Mouse (Mus musculus) heart, embryonic 15.5 days (tissue): Measurements from ENCODE around the gene Fcgrt. TPM values are rescaled to one million over a fixed set of nuclear protein-coding genes. Genes with fewer than 3 reads are reported as not detected.
A peak's percentile ranks its signal among the peaks of the same experiment; 100 is the strongest.
"Not testable (repeated sequence)": the region's sequence is repeated elsewhere in the genome, so short reads cannot be mapped to it uniquely, and the experiment has no call there.

Experiments used
- ATAC-seq: fragments of 200-750 bp; cut with Nextera tagmentation; replicated peaks from 2 replicates; pipeline ENCODE4 v1.8.0; 2017; ENCODE audit warnings: low read depth, moderate TSS enrichment; ENCODE audit not compliant: insufficient number of reproducible peaks, insufficient read depth, low FRiP score
- H3K27ac ChIP-seq: fragments of 300-500 bp; sonication (generic); 2 replicates; pipeline ENCODE4 v1.5.1; 2015; ENCODE audit warnings: mild to moderate bottlenecking, inconsistent platforms
- H3K27me3 ChIP-seq: fragments of 300-500 bp; sonication (generic); 2 replicates; pipeline ENCODE4 v1.6.1; 2015; ENCODE audit warnings: inconsistent platforms
- H3K36me3 ChIP-seq: fragments of 300-500 bp; sonication (generic); 2 replicates; pipeline ENCODE4 v1.6.1; 2015; ENCODE audit warnings: mild to moderate bottlenecking, inconsistent platforms
- H3K4me1 ChIP-seq: fragments of 300-500 bp; sonication (generic); replicated peaks from 2 replicates; pipeline ENCODE4 v1.6.1; 2015; ENCODE audit warnings: inconsistent platforms
- H3K4me2 ChIP-seq: fragments of 300-500 bp; sonication (generic); 2 replicates; pipeline ENCODE4 v1.6.1; 2015; ENCODE audit warnings: inconsistent platforms, mild to moderate bottlenecking, moderate library complexity
- H3K4me3 ChIP-seq: fragments of 300-500 bp; sonication (generic); 2 replicates; pipeline ENCODE4 v1.5.1; 2015; ENCODE audit warnings: mild to moderate bottlenecking, inconsistent platforms
- H3K9ac ChIP-seq: fragments of 300-500 bp; sonication (generic); 2 replicates; pipeline ENCODE4 v1.6.1; 2015; ENCODE audit warnings: mild to moderate bottlenecking, inconsistent platforms
- H3K9me3 ChIP-seq: fragments of 300-500 bp; sonication (generic); replicated peaks from 2 replicates; pipeline ENCODE4 v1.6.1; 2016; ENCODE audit warnings: inconsistent platforms
- WGBS: fragments of 180-500 bp; shearing (Covaris S2); methylation state at CpG from one replicate; pipeline ENCODE4 v1.1.7; 2015; ENCODE audit warnings: mixed read lengths; 5-methylcytosine and 5-hydroxymethylcytosine counted together
- polyA plus RNA-seq: library from polyadenylated mRNA; unstranded; fragments of >200 nt; fragmentation: Nextera tagmentation; extraction: Ambion mirVana; gene quantifications from 2 replicates; pipeline ENCODE4 v1.2.1, GENCODE M21; 2015

Fcgrt gene
- polyA plus RNA-seq, 1 experiment from 2014 or later = 52.5 TPM

GRCm38 (mm10) chr7:45106441-45106840 is 2.8 kb upstream of the Fcgrt start:
- ATAC-seq = no peak
- H3K4me3 ChIP-seq = no peak overlapping the region
- 70% methylated on average over 6 of the region's 6 CpGs for WGBS
- H3K27me3 ChIP-seq = no peaks in the 10 kb centered on the region
- no peak overlapping the region for H3K4me2 ChIP-seq
- H3K9me3 ChIP-seq = no peaks in the 10 kb centered on the region
- H3K9ac ChIP-seq = no peak overlapping the region
- H3K27ac ChIP-seq = no peak overlapping the region
- no peaks in the 10 kb centered on the region for H3K36me3 ChIP-seq
- H3K4me1 ChIP-seq = peaks cover 26% of the 10 kb centered on the region

- no peak overlapping the region for H3K4me2 ChIP-seq
- no peak for ATAC-seq
Observed at GRCm38 (mm10) chr7:45105491-45105890, 1.8 kb upstream of the Fcgrt start.

GRCm38 (mm10) chr7:45104941-45105340 is 1.3 kb upstream of the Fcgrt start:
- Histone ChIP-seq H3K4me3 (no peak overlapping the region), H3K9me3 (no peaks in the 10 kb centered on the region), H3K27me3 (no peaks in the 10 kb centered on the region), H3K4me2 (no peak overlapping the region), H3K36me3 (no peaks in the 10 kb centered on the region), H3K9ac (no peak overlapping the region), H3K27ac (no peak overlapping the region), H3K4me1 (peaks cover 26% of the 10 kb centered on the region)
- WGBS = 69% methylated on average over 5 of the region's 5 CpGs
- no peak for ATAC-seq

More at GRCm38 (mm10) chr7:45105491-45105890, 1.8 kb upstream of the Fcgrt start:
- H3K36me3 ChIP-seq = no peaks in the 10 kb centered on the region
- H3K27ac ChIP-seq = no peak overlapping the region
- no peak overlapping the region for H3K4me3 ChIP-seq
- no peak overlapping the region for H3K9ac ChIP-seq
- H3K27me3 ChIP-seq = no peaks in the 10 kb centered on the region
- 79% methylated on average over 8 of the region's 8 CpGs for WGBS
- H3K4me1 ChIP-seq = peaks cover 26% of the 10 kb centered on the region
- no peaks in the 10 kb centered on the region for H3K9me3 ChIP-seq

GRCm38 (mm10) chr7:45102940-45103585 is 588 bp downstream of the Fcgrt start:
- Histone ChIP-seq H3K36me3 (no peaks in the 10 kb centered on the region), H3K4me2 (peak overlapping the region; percentile 62), H3K27ac (peak overlapping the region; percentile 87), H3K4me1 (peaks cover 26% of the 10 kb centered on the region), H3K9ac (peak overlapping the region; percentile 51), H3K9me3 (no peaks in the 10 kb centered on the region), H3K4me3 (peak overlapping the region; percentile 45), H3K27me3 (no peaks in the 10 kb centered on the region)
- no peak for ATAC-seq
- WGBS = 67% methylated on average over 9 of the region's 9 CpGs

- Histone ChIP-seq H3K27ac (no peak overlapping the region), H3K36me3 (no peaks in the 10 kb centered on the region), H3K9me3 (no peaks in the 10 kb centered on the region), H3K4me3 (peak overlapping the region; percentile 45; the same call in 1 of the 2 replicates), H3K4me1 (peaks cover 26% of the 10 kb centered on the region), H3K27me3 (no peaks in the 10 kb centered on the region), H3K4me2 (peak overlapping the region; percentile 62), H3K9ac (no peak overlapping the region)
- no peak for ATAC-seq
- 73% methylated on average over 11 of the region's 11 CpGs for WGBS
Observed at GRCm38 (mm10) chr7:45102441-45102840, 1.2 kb downstream of the Fcgrt start.

- peaks cover 26% of the 10 kb centered on the region for H3K4me1 ChIP-seq
- no peak for ATAC-seq
- H3K27me3 ChIP-seq = no peaks in the 10 kb centered on the region
- H3K9me3 ChIP-seq = no peaks in the 10 kb centered on the region
- H3K4me2 ChIP-seq = no peak overlapping the region
- 86% methylated on average over 6 of the region's 6 CpGs for WGBS
- no peak overlapping the region for H3K9ac ChIP-seq
- no peak overlapping the region for H3K4me3 ChIP-seq
- H3K27ac ChIP-seq = no peak overlapping the region
- H3K36me3 ChIP-seq = no peaks in the 10 kb centered on the region
Observed at GRCm38 (mm10) chr7:45100046-45100445, 3.6 kb downstream of the Fcgrt start.

GRCm38 (mm10) chr7:45098541-45099240 is 5.0 kb downstream of the Fcgrt start:
- 87% methylated on average over 8 of the region's 8 CpGs for WGBS
- no peak for ATAC-seq

GRCm38 (mm10) chr7:45097479-45097878 is 6.2 kb downstream of the Fcgrt start:
- ATAC-seq = no peak
- Histone ChIP-seq H3K36me3 (no peaks in the 10 kb centered on the region), H3K4me2 (no peak overlapping the region), H3K9me3 (no peaks in the 10 kb centered on the region), H3K27ac (peak overlapping the region; percentile 14; the same call in 1 of the 2 replicates), H3K9ac (no peak overlapping the region), H3K4me1 (peaks cover 7% of the 10 kb centered on the region; the same call in 1 of the 2 replicates), H3K27me3 (no peaks in the 10 kb centered on the region), H3K4me3 (no peak overlapping the region)
- WGBS = 50% methylated on average over 6 of the region's 6 CpGs

More at GRCm38 (mm10) chr7:45098541-45099240, 5.0 kb downstream of the Fcgrt start:
- Histone ChIP-seq H3K9me3 (no peaks in the 10 kb centered on the region), H3K27me3 (no peaks in the 10 kb centered on the region), H3K4me1 (peaks cover 18% of the 10 kb centered on the region), H3K27ac (no peak overlapping the region), H3K36me3 (no peaks in the 10 kb centered on the region), H3K4me3 (no peak overlapping the region), H3K9ac (no peak overlapping the region), H3K4me2 (no peak overlapping the region)

- H3K9ac ChIP-seq, H3K9me3 ChIP-seq, H3K4me3 ChIP-seq, ATAC-seq, H3K4me2 ChIP-seq, H3K27me3 ChIP-seq, H3K36me3 ChIP-seq, H3K27ac ChIP-seq: not testable (repeated sequence)
- H3K4me1 ChIP-seq = peaks cover 14% of the 10 kb centered on the region
- 93% methylated on average over 14 of the region's 14 CpGs for WGBS
Observed at GRCm38 (mm10) chr7:45095965-45096364, 7.7 kb downstream of the Fcgrt start.

GRCm38 (mm10) chr7:45095367-45095766 is 8.3 kb downstream of the Fcgrt start:
- H3K4me1 ChIP-seq = peaks cover 20% of the 10 kb centered on the region
- H3K9me3 ChIP-seq = no peaks in the 10 kb centered on the region
- no peaks in the 10 kb centered on the region for H3K36me3 ChIP-seq
- no peak for ATAC-seq
- no peak overlapping the region for H3K27ac ChIP-seq
- H3K27me3 ChIP-seq = no peaks in the 10 kb centered on the region
- no peak overlapping the region for H3K4me2 ChIP-seq
- H3K4me3 ChIP-seq = no peak overlapping the region
- no peak overlapping the region for H3K9ac ChIP-seq
- 62% methylated on average over 6 of the region's 6 CpGs for WGBS

- no peaks in the 10 kb centered on the region for H3K27me3 ChIP-seq
- no peak overlapping the region for H3K27ac ChIP-seq
- no peak overlapping the region for H3K9ac ChIP-seq
- H3K4me2 ChIP-seq = no peak overlapping the region
- 57% methylated on average over 7 of the region's 7 CpGs for WGBS
- H3K4me3 ChIP-seq = no peak overlapping the region
- H3K36me3 ChIP-seq = no peaks in the 10 kb centered on the region
- H3K4me1 ChIP-seq = peaks cover 23% of the 10 kb centered on the region
- H3K9me3 ChIP-seq = no peaks in the 10 kb centered on the region
- no peak for ATAC-seq
Observed at GRCm38 (mm10) chr7:45094121-45094520, 9.5 kb downstream of the Fcgrt start.

GRCm38 (mm10) chr7:45093516-45093905 is 10.1 kb downstream of the Fcgrt start:
- Histone ChIP-seq H3K9me3 (no peaks in the 10 kb centered on the region), H3K36me3 (peaks cover 4% of the 10 kb centered on the region), H3K4me1 (peaks cover 23% of the 10 kb centered on the region), H3K9ac (no peak overlapping the region), H3K4me3 (no peak overlapping the region), H3K4me2 (no peak overlapping the region), H3K27ac (no peak overlapping the region), H3K27me3 (no peaks in the 10 kb centered on the region)
- WGBS = 34% methylated on average over 18 of the region's 18 CpGs
- ATAC-seq = no peak
